In the genomic region with DNA sequence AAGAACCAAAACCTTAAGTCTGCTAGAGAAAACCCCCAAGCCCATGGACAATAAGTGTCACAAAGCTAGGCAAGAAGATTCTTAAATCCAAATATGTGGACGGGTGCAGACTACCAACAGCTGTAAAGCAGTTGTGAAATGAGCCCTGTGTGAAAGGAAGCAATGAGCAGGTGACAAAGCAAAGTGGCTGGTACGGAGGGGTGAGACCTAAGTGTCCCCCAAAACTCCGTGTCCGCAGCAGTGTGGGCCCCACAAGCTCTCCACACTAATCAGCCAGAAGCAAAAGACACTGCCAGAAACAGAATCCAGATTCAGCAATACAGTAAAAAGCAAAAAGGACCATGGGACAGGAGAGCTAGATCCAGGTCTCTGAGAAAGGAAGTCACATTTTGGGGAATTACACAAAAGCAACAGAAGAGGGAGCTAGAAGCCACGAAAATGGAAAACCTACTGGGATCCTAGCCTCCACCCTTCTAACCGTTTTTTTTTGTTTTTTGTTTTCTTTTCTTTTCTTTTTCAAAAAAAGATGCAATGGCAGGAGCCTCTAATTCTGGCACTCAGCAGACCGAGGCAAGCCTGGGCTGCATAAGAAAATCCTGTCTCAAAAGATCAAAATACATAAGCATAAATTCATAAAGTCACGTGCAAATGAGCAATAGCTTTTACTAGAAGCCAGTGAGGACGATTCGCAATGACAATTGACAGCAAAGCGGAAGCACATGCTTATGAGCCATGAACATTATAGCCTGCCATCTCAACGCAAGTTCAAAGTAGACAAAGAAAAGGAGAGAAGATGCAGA, we compare ENCODE assay signal across 8 mouse cellular contexts. TPM values are rescaled to one million over a fixed set of nuclear protein-coding genes. Genes with fewer than 3 reads are reported as not detected.
A peak's percentile ranks its signal among the peaks of the same experiment; 100 is the strongest.
DNase-seq lines count a peak whose midpoint lies in the region; ATAC-seq and TF ChIP-seq lines count a peak whose summit lies in the region.

No protein-coding gene starts in this region.

- 34% methylated on average over 12 of the region's 12 CpGs for WGBS in liver, adult 2 months
- 37% methylated on average over 12 of the region's 12 CpGs for WGBS in hindbrain, embryonic 14.5 days
- 46% methylated on average over 12 of the region's 12 CpGs for WGBS in liver, embryonic 11.5 days

- H3K27ac ChIP-seq in liver, adult 2 months (replicated peaks; ENCODE audit: insufficient read depth, low read depth, low read length), result no peak overlapping the region
- no peak overlapping the region; the same call in 1 of the 2 replicates for H3K27ac ChIP-seq in brown adipose tissue, adult 24 weeks (replicated peaks; ENCODE audit: low read depth, low read length)
- H3K27ac ChIP-seq in hindbrain, embryonic 14.5 days, result no peak overlapping the region
- H3K27ac ChIP-seq in liver, embryonic 11.5 days (ENCODE audit: low read depth, low read length), result no peak overlapping the region

- peak; percentile 35 for DNase-seq in liver, adult 2 months (ENCODE audit: extremely low read depth, low read depth, low spot score)
- DNase-seq in liver, result no peak
- DNase-seq in hindbrain, embryonic 14.5 days (ENCODE audit: low spot score), result peak; percentile 72
- DNase-seq in liver, embryonic 11.5 days (ENCODE audit: low spot score), result no peak
- peak; percentile 70 for DNase-seq in naive thymus-derived CD4-positive, alpha-beta T cell, adult 2 months (ENCODE audit: low read depth)
- no peak for DNase-seq in ovary, postnatal 14 days (ENCODE audit: low spot score)

- H3K27me3 ChIP-seq in liver, adult 2 months (ENCODE audit: control insufficient read depth, insufficient read depth, low read length), result no peaks in the 10 kb centered on the region
- no peaks in the 10 kb centered on the region for H3K27me3 ChIP-seq in erythroblast, embryonic 14.5 days (ENCODE audit: control insufficient read depth)
- no peaks in the 10 kb centered on the region for H3K27me3 ChIP-seq in hindbrain, embryonic 14.5 days (ENCODE audit: control insufficient read depth, insufficient read depth, low read length)
- no peaks in the 10 kb centered on the region; the same call in 1 of the 2 replicates for H3K27me3 ChIP-seq in liver, embryonic 11.5 days (replicated peaks; ENCODE audit: control insufficient read depth, insufficient read depth, low read length)

- peak; percentile 44; the same call in 1 of the 2 replicates for TF ChIP-seq CTCF in liver, adult 2 months (IDR thresholded peaks at IDR 0.05; ENCODE audit: low read depth, low read length)

- no peak overlapping the region for H3K9ac ChIP-seq in liver, adult 2 months (ENCODE audit: low read depth, low read length)
- no peak overlapping the region for H3K9ac ChIP-seq in hindbrain, embryonic 14.5 days
- H3K9ac ChIP-seq in liver, embryonic 11.5 days (ENCODE audit: low read depth, low read length), result 0 out of 2 replicates have a peak overlapping the region, but pooled peaks have one; percentile 30

- peak overlapping the region; percentile 41; the same call in 1 of the 2 replicates for H3K4me3 ChIP-seq in liver, adult 2 months (ENCODE audit: insufficient read depth, low read depth, low read length)
- H3K4me3 ChIP-seq in brown adipose tissue, adult 24 weeks (ENCODE audit: insufficient read depth, low read depth, low read length), result peak overlapping the region; percentile 59
- H3K4me3 ChIP-seq in erythroblast, embryonic 14.5 days (replicated peaks), result peak overlapping the region; percentile 1
- H3K4me3 ChIP-seq in hindbrain, embryonic 14.5 days (replicated peaks; ENCODE audit: low read length), result no peak overlapping the region
- no peak overlapping the region for H3K4me3 ChIP-seq in liver, embryonic 11.5 days (ENCODE audit: low read depth, low read length)

- ATAC-seq in hindbrain, embryonic 14.5 days (ENCODE audit: low FRiP score), result peak; percentile 55; the same call in 1 of the 2 replicates
- ATAC-seq in liver, embryonic 11.5 days (replicated peaks; ENCODE audit: low FRiP score), result no peak

- peak overlapping the region; percentile 38 for H3K4me2 ChIP-seq in hindbrain, embryonic 14.5 days (replicated peaks)
- H3K4me2 ChIP-seq in liver, embryonic 11.5 days, result peak overlapping the region; percentile 35; the same call in 1 of the 2 replicates

- H3K79me2 ChIP-seq in liver, adult 2 months (ENCODE audit: control insufficient read depth, insufficient read depth, low read length), result no peaks in the 10 kb centered on the region

- no peaks in the 10 kb centered on the region for H3K36me3 ChIP-seq in liver, adult 2 months (ENCODE audit: control insufficient read depth, insufficient read depth, low read length)
- H3K36me3 ChIP-seq in erythroblast, embryonic 14.5 days (ENCODE audit: control insufficient read depth), result no peaks in the 10 kb centered on the region
- H3K36me3 ChIP-seq in hindbrain, embryonic 14.5 days (replicated peaks; ENCODE audit: control insufficient read depth, insufficient read depth), result no peaks in the 10 kb centered on the region
- H3K36me3 ChIP-seq in liver, embryonic 11.5 days (ENCODE audit: control insufficient read depth, insufficient read depth, low read length), result no peaks in the 10 kb centered on the region

- TF ChIP-seq POLR2A in liver, adult 2 months (IDR thresholded peaks at IDR 0.05; ENCODE audit: extremely low read depth, insufficient read depth, low read length), result no peak

- H3K9me3 ChIP-seq in erythroblast, embryonic 14.5 days (ENCODE audit: control insufficient read depth, low read length), result no peaks in the 10 kb centered on the region
- H3K9me3 ChIP-seq in hindbrain, embryonic 14.5 days (ENCODE audit: control insufficient read depth, low read length), result no peaks in the 10 kb centered on the region
- no peaks in the 10 kb centered on the region for H3K9me3 ChIP-seq in liver, embryonic 11.5 days (ENCODE audit: control insufficient read depth, low read length)

- H3K4me1 ChIP-seq in liver, adult 2 months (ENCODE audit: control insufficient read depth, insufficient read depth, low read length), result no peaks in the 10 kb centered on the region
- no peaks in the 10 kb centered on the region for H3K4me1 ChIP-seq in brown adipose tissue, adult 24 weeks (ENCODE audit: control insufficient read depth, insufficient read depth, insufficient read length, low read length)
- H3K4me1 ChIP-seq in erythroblast, embryonic 14.5 days (ENCODE audit: control insufficient read depth), result no peaks in the 10 kb centered on the region
- no peaks in the 10 kb centered on the region for H3K4me1 ChIP-seq in hindbrain, embryonic 14.5 days (replicated peaks; ENCODE audit: control insufficient read depth, insufficient read depth, low read length)
- H3K4me1 ChIP-seq in liver, embryonic 11.5 days (replicated peaks; ENCODE audit: control insufficient read depth, insufficient read depth, low read length), result no peaks in the 10 kb centered on the region

RNA-seq across cellular contexts. Expression of a gene that starts 46.4 kb away (rescaled TPM):
- 0.07 TPM in 1 of 2 replicates, not detected in the other for total RNA-seq in liver, adult 2 months (2014; rRNA removed)
- 0.04 TPM in 1 of 2 replicates, not detected in the other for polyA plus RNA-seq in liver, adult 2 months (2012; rRNA removed)
- polyA plus RNA-seq in brown adipose tissue, adult 24 weeks (2012; ENCODE audit: insufficient read depth, insufficient read length, missing spikeins), result not detected in 2 replicates
- polyA plus RNA-seq in erythroblast, embryonic 14.5 days (2012), result 0.01 TPM in 1 of 2 replicates, not detected in the other
- polyA plus RNA-seq in hindbrain, embryonic 14.5 days (2014; fragmentation: Nextera tagmentation; extraction: Ambion mirVana), result 3.8 and 6.7 TPM in 2 replicates
- 2.9 and 4.0 TPM in 2 replicates for polyA plus RNA-seq in liver, embryonic 11.5 days (2014; fragmentation: Nextera tagmentation; extraction: Ambion mirVana)

Comparison
In these comparisons a context has a peak if more than half of its experiments do, and no peak if none do; other contexts are left out.
1. DNase-seq: peak in liver, adult 2 months (single experiment), hindbrain, embryonic 14.5 days (single experiment) and naive thymus-derived CD4-positive, alpha-beta T cell, adult 2 months (single experiment); none in liver (single experiment), liver, embryonic 11.5 days (single experiment) and ovary, postnatal 14 days (single experiment).
2. H3K4me3 ChIP-seq: peak in liver, adult 2 months (single experiment), brown adipose tissue, adult 24 weeks (single experiment) and erythroblast, embryonic 14.5 days (single experiment); none in hindbrain, embryonic 14.5 days (single experiment) and liver, embryonic 11.5 days (single experiment).